Mouse (Mus musculus) B cell, adult 62 days (primary cell): ENCODE data around the gene Abcb10. TPM values are rescaled to one million over a fixed set of nuclear protein-coding genes. Genes with fewer than 3 reads are reported as not detected.

Experiments used
- total RNA-seq: library from RNA; stranded (reverse); gene quantifications from 4 replicates; pipeline ENCODE4 v1.2.4, GENCODE M21; 2023

Abcb10 gene
- 11.7 to 14.2 TPM (median 13.2 TPM) in 4 replicates for total RNA-seq

DNA sequence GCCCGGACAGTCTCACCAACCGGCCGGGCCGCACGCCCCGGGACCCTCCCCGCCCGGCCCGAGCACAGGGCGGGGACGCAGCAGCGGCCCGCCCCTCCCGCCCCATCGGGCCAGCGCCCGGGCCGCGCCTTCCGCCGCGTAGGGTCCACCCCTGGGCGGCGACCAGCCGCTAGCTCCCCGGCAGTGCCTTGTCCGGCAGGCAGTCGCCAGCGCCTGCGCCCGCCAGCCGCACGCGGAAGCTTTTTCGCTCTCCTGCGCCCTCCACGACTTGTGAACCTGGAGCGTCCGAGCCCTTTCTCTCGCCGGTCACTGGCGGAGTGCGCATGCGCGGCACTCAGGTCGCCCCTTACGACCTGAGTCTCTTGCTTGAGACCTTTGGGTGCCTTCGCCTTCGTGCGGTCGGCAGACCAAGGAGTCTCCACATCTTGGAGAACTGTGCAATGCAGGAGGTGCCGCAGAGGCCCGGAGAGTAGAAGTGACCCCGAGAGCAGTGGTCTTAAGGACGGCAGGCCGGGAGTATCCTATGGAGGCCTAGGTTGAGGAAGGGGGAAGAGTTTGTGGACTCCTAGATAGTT, at the start of gene Abcb10:
Gene Abcb10, minus strand, starts transcription at position 297 of the 575 bp plus-strand sequence.

DNA sequence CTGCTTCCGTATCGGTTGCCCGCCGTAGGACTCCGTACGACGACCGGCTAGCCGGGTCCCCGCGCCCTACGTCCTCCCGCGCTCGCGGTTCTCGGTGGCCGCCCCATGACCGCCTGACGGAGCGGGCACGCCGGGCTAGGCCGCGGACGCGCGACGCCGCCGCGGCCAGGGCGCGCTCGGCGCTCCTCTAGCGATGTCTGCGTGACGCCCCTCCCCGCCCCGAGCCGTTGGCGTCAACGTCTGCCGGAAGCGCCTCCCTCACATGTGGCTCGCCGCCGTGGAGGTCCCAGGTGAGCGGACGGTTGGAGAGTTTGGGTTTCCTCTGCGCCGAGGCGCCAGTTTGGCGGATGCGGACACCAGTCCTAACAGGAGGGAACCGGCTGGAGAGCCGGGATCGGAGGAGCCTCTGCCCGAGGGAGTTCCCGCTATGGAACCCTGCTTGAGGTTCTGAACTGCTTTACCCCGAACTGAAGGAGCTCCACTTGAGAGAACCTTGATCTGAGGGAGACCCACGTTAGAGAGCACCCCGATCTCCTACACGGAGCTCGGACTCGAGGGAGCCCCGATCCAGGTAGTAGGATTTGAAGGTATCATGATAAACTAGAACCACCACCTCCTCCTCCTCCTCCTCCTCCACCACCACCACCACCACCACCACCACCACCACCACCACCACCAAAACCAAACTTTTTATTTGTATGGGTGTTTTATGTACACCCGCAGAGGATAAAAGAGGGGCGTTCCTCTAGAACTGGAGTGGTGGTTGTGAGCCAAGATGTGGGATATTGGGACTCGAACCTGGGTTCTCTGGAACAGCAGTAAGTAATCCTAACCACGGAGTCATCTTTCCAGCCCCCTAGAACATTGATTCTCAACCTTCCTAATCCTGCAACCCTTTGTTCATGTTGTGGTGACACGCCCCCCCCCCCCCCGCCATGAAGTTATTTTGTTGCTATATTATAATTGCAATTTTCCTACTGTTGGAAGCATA, 38.6 kb upstream of the Abcb10 start, which contains the start of the genes Taf5l and Urb2:
Gene Taf5l, minus strand, starts transcription at position 161 of the 991 bp plus-strand sequence.
Gene Urb2, plus strand, starts transcription at position 272 of the 991 bp plus-strand sequence.

DNA sequence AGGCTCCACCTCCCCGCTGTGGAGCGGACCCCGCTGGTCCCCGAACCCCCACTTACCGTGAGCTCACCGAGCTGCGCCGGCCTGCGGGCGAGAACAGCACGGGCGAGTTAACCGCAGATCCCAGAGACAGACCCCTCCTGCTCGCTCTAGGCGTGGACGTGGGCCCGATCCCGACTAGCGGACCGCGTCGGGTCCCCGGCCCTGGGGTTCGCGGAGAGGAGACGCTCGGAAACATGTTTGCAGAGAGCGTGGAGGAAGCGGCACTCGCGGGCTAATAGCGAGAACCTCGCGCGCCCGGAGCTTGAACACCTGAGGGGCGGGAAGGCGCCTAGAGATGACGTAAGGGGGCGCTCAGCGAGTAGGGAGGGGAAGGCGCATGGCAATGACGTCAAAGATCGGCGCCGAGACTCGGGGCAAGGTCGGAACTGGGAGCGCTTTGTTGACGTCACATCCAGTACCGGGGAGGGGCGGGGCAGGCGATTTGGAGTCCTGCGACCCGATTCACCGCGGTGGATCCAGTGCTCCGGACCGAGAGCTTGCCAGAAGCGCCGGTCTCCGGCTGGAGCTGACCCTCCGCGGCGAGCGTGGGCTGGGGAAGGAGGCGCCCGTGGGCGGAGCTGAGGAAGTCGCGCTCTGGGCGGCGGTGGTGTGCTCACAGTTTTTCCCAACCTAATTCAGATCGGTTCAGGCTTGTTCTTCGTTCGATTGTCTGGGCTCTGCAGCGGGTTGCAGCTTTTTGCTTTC, 33.8 kb downstream of the Abcb10 start, which contains the start of gene Nup133:
Gene Nup133, minus strand, starts transcription at position 324 of the 744 bp plus-strand sequence.

Other genes starting within 250 kb of the Abcb10 start
- gene Rab4a, start 177.1 kb downstream of the Abcb10 start, total RNA-seq: not detected in 4 replicates
- gene Ccsap, start 122.9 kb downstream of the Abcb10 start, total RNA-seq: 19.0 to 22.3 TPM (median 20.5 TPM) in 4 replicates
- gene Acta1, start 88.4 kb downstream of the Abcb10 start, total RNA-seq: 0.39 TPM in 1 of 4 replicates, not detected in the others
- 35.1 to 37.8 TPM (median 37.2 TPM) in 4 replicates for gene Nup133, start 33.9 kb downstream of the Abcb10 start, total RNA-seq
- 71.1 to 78.8 TPM (median 74.0 TPM) in 4 replicates for gene Taf5l, start 38.3 kb upstream of the Abcb10 start, total RNA-seq
- 23.4 to 26.3 TPM (median 24.8 TPM) in 4 replicates for gene Urb2, start 38.4 kb upstream of the Abcb10 start, total RNA-seq
- gene Galnt2, start 248.3 kb upstream of the Abcb10 start, total RNA-seq: 7.2 to 21.2 TPM (median 16.0 TPM) in 4 replicates